Mouse (Mus musculus) neural tube, embryonic 13.5 days (tissue): ENCODE data around the gene Amhr2. TPM values are rescaled to one million over a fixed set of nuclear protein-coding genes. Genes with fewer than 3 reads are reported as not detected.

Source experiments
- ATAC-seq: fragments of 200-750 bp; cut with Nextera tagmentation; 2 replicates; pipeline ENCODE4 v1.8.0; 2017; ENCODE audit warnings: low read depth, mild to moderate bottlenecking, moderate TSS enrichment, moderate library complexity
- H3K27ac ChIP-seq: fragments of 300-500 bp; sonication (generic); replicated peaks from 2 replicates; pipeline ENCODE4 v1.5.1; 2015; ENCODE audit warnings: moderate library complexity, mild to moderate bottlenecking, inconsistent platforms
- H3K27me3 ChIP-seq: fragments of 300-500 bp; sonication (generic); 2 replicates; pipeline ENCODE4 v1.6.1; 2015; ENCODE audit warnings: mild to moderate bottlenecking, inconsistent platforms
- H3K36me3 ChIP-seq: fragments of 300-500 bp; sonication (generic); 2 replicates; pipeline ENCODE4 v1.6.1; 2015; ENCODE audit warnings: mild to moderate bottlenecking, inconsistent platforms
- H3K4me1 ChIP-seq: fragments of 300-500 bp; sonication (generic); replicated peaks from 2 replicates; pipeline ENCODE4 v1.6.1; 2015; ENCODE audit warnings: inconsistent platforms
- H3K4me2 ChIP-seq: fragments of 300-500 bp; sonication (generic); 2 replicates; pipeline ENCODE4 v1.6.1; 2015; ENCODE audit warnings: inconsistent platforms, mild to moderate bottlenecking, moderate library complexity
- H3K4me3 ChIP-seq: fragments of 300-500 bp; sonication (generic); 2 replicates; pipeline ENCODE4 v1.5.1; 2015; ENCODE audit warnings: mild to moderate bottlenecking, inconsistent platforms
- H3K9ac ChIP-seq: fragments of 300-500 bp; sonication (generic); 2 replicates; pipeline ENCODE4 v1.6.1; 2015; ENCODE audit warnings: moderate library complexity, mild to moderate bottlenecking, inconsistent platforms
- H3K9me3 ChIP-seq: fragments of 300-500 bp; sonication (generic); 2 replicates; pipeline ENCODE4 v1.6.1; 2016; ENCODE audit warnings: inconsistent platforms
- WGBS: fragments of 180-500 bp; shearing (Covaris S2); methylation state at CpG from one replicate; pipeline ENCODE4 v1.1.7; 2015; 5-methylcytosine and 5-hydroxymethylcytosine counted together
- polyA plus RNA-seq: library from polyadenylated mRNA; unstranded; fragments of >200 nt; fragmentation: Nextera tagmentation; extraction: Ambion mirVana; gene quantifications from 2 replicates; pipeline ENCODE4 v1.2.1, GENCODE M21; 2015

Gene Amhr2
- polyA plus RNA-seq, 1 experiment from 2014 or later = 0.13 TPM

DNA sequence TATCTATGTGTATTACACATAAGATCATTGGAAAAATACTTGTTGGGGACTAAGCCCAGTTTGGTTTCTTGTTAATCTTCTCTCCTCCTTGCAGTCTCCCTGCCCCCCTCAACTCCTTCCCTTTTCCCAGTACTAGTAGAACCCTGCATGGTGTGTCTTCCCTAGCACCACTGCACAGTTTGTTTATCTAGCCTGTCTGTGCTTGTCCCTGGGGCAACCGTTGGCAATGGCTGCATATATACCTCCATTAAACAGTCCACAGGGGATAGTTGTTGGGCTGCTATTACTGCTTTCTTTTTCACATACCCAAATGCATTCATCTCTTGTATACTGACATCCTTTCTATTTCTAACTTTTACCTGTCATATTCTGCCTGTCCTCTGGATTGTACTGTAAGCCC lies 42.5 kb downstream of the Amhr2 start:
- Histone ChIP-seq H3K27ac (no peak overlapping the region), H3K9me3 (no peaks in the 10 kb centered on the region), H3K36me3 (peaks cover 84% of the 10 kb centered on the region), H3K4me2 (no peak overlapping the region), H3K9ac (no peak overlapping the region), H3K4me3 (no peak overlapping the region), H3K27me3 (no peaks in the 10 kb centered on the region), H3K4me1 (no peaks in the 10 kb centered on the region)
- ATAC-seq = no peak
- 74% methylated on average over 1 of the region's 1 CpGs for WGBS

DNA sequence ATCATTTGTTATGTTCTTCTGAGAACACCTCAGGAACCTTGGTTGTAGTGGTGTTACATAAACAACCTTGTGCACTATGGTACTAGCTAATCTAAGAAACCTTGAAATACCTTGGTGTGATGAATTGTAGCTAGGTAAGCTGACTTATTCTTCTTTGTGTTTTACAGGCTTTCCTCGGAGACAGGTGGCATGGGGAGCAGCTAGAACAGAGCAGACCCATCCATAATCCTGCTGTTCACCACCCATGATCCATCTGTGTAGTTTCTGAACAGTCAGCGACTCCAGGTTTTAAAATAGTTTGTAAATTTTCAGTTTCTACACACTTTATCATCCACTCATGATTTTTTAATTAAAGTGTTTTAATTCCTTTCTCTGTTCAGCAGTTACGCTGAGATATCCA lies 53.2 kb downstream of the Amhr2 start:
- Histone ChIP-seq H3K9me3 (no peaks in the 10 kb centered on the region), H3K4me2 (no peak overlapping the region), H3K27ac (no peak overlapping the region), H3K4me1 (no peaks in the 10 kb centered on the region), H3K9ac (no peak overlapping the region), H3K36me3 (peaks cover 96% of the 10 kb centered on the region), H3K4me3 (no peak overlapping the region), H3K27me3 (no peaks in the 10 kb centered on the region)
- ATAC-seq = no peak
- WGBS = 90% methylated on average over 3 of the region's 3 CpGs

DNA sequence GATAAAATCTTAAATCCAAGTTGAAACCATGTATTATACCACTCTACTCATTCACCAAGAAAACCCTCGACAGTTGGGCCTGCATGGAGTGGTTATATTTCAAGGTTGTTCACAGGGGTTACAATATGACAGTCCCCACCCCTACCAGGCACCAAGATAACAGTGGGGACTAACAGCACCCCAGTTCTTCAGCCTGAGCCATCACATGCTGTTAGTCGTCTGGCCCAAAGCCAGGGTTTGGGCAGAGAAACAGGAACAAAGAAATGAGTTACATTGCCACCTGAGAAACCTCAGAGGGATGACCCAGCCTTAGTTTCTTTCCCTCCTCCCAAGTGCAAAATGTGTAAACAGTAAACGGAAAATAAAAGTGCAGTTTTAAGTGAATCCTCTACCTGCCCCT lies 54.2 kb downstream of the Amhr2 start:
- no peaks in the 10 kb centered on the region for H3K27me3 ChIP-seq
- no peaks in the 10 kb centered on the region for H3K9me3 ChIP-seq
- ATAC-seq = no peak
- peaks cover 96% of the 10 kb centered on the region for H3K36me3 ChIP-seq
- no peak overlapping the region for H3K9ac ChIP-seq
- WGBS = 78% methylated on average over 3 of the region's 3 CpGs
- H3K4me2 ChIP-seq = no peak overlapping the region
- H3K27ac ChIP-seq = no peak overlapping the region
- no peak overlapping the region for H3K4me3 ChIP-seq
- H3K4me1 ChIP-seq = no peaks in the 10 kb centered on the region

DNA sequence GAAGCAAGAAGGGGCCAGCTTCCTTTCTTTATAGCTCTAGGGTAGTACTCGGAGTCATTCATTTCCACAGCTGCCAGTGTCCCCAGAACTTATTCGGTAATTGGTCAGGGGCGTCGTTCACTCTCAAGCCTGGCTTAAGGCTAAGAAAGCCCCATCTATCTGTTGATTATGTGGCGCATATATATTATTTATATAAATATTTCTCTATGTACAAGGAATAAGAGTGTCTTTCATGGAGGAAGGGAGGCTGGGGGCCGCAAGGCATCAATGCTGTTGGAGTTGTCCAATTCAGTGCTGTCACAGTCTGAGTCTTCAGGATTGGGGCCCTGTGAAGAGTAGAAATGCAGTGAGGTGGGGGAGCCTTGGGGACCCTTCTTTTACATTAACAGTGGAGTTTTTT lies 54.7 kb downstream of the Amhr2 start:
- ATAC-seq = no peak
- Histone ChIP-seq H3K36me3 (peaks cover 96% of the 10 kb centered on the region), H3K4me1 (no peaks in the 10 kb centered on the region), H3K27ac (no peak overlapping the region), H3K9me3 (no peaks in the 10 kb centered on the region), H3K27me3 (no peaks in the 10 kb centered on the region), H3K9ac (no peak overlapping the region), H3K4me3 (no peak overlapping the region), H3K4me2 (no peak overlapping the region)
- WGBS = 89% methylated on average over 6 of the region's 6 CpGs

DNA sequence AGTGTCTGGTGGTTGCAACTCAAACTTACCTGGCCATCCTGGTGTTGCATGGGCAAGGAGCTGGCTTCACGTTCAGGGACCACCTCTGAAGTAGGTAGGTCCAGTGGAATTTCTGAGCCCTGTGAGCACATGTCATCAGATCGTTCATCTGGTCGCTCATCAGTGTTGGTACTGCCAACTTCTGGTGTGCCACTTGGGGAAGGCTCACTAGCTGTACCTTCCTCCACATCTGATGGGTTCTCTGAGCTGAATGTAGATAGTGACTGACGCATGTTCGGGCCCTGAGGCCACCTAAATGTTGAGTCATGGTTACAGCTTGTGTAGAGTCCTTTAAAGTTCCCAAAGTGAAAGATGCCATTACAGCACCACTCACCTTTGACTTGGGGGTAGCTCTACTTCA lies 55.3 kb downstream of the Amhr2 start:
- Histone ChIP-seq H3K9ac (no peak overlapping the region), H3K27me3 (no peaks in the 10 kb centered on the region), H3K4me3 (no peak overlapping the region), H3K36me3 (peaks cover 96% of the 10 kb centered on the region), H3K9me3 (no peaks in the 10 kb centered on the region), H3K4me2 (no peak overlapping the region), H3K27ac (no peak overlapping the region), H3K4me1 (no peaks in the 10 kb centered on the region)
- WGBS = 94% methylated on average over 5 of the region's 5 CpGs
- no peak for ATAC-seq

DNA sequence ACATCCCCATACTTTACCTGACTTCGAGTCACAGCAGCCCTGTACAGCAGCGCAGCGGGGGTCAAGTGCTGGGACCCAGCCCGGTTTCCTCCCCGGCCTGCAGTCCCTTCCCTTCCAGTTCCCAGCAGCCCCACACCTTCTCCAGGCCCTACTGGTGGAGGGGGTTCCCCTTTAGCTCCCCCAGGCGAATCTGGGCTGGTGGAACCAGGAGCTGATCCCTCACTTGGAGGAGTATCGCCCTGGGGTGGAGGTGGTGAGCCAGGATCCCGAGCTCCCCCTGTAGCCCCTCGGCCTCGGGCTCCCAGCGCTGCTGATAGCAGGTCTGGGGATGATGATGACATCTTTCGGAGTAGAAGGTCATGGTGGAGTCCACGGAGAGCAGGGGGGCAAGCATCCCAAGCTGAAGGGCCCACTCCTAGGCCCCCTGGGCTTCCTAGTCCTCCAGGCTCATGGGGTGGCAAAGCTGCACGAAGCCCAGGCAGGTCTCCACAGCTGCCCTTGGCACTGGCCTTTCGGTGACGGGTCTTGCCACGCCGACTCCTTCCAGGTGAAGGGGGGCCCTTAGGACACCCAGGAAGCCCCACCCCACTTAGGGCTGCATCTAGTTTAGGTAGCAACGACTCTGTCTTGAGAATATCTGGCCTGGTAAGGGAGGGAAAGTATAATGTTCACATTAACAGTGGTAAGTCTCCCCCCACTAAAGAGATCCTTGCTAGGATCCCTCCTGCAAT lies 56.1 kb downstream of the Amhr2 start:
- WGBS = 94% methylated on average over 19 of the region's 19 CpGs

DNA sequence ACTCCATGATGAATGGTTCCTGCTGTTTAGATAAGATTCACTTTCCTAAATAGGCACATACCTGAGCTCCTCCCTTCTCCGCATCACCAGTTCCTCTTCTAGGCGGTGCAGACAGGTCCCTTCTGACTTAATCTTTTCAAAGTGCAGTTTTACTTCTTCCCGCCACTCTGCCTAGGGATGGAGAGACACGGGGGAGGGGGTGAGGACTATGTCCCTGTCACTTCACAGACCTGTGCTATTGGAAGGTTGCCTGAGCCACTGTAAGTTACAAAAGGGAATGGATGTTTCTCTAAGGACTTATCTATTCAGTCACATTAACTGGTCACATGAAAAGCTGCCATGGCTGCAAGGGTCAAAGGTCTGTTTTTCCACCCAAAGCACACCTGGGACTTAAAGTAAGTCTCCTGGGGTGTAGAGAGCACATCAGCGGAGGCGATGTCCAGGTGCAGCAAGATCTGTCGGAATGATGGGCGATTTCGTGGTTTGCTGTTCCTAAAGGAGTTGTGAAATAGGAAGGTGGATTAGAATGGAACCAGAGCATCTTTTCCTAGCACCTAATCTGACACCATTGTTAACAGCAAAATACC lies 57.2 kb downstream of the Amhr2 start:
- Histone ChIP-seq H3K4me1 (no peaks in the 10 kb centered on the region), H3K9me3 (no peaks in the 10 kb centered on the region), H3K4me3 (no peak overlapping the region), H3K9ac (no peak overlapping the region), H3K4me2 (no peak overlapping the region), H3K27ac (no peak overlapping the region), H3K27me3 (no peaks in the 10 kb centered on the region), H3K36me3 (peaks cover 90% of the 10 kb centered on the region)
- WGBS = 81% methylated on average over 9 of the region's 9 CpGs
- no peak for ATAC-seq

More for the DNA sequence above, 56.1 kb downstream of the Amhr2 start:
- no peak overlapping the region for H3K9ac ChIP-seq
- H3K27ac ChIP-seq = no peak overlapping the region
- no peaks in the 10 kb centered on the region for H3K27me3 ChIP-seq
- ATAC-seq = 0 out of 2 replicates have a peak, but pooled peaks have one; percentile 30
- no peaks in the 10 kb centered on the region for H3K9me3 ChIP-seq
- H3K4me1 ChIP-seq = no peaks in the 10 kb centered on the region
- H3K36me3 ChIP-seq = peaks cover 93% of the 10 kb centered on the region
- no peak overlapping the region for H3K4me3 ChIP-seq
- H3K4me2 ChIP-seq = no peak overlapping the region

DNA sequence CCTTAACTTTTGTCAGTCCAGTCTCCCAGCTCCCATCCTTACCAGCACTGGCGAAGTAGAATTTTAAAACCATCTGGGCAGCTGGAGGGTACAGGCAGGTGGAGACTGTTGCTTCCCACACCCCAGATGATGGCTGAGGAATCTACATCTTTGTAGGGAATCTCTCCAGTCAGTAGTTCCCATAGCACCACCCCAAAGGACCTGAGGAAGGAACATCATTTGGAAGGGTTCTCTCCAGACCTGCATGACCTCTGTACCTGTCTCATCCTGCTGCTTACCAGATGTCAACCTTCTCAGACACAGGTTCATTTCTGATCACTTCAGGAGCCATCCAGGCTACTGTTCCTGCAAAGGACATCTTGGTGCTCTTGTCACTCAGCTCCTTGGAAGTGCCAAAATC lies 58.3 kb downstream of the Amhr2 start, which contains the start of gene Gm10337:
TSS of gene Gm10337 (plus strand) at position 276 of the 400 bp plus-strand sequence.
- no peak within 1 kb of the TSS for H3K27ac ChIP-seq
- 92% methylated on average over 1 of the region's 1 CpGs for WGBS

More for the DNA sequence above, 58.3 kb downstream of the Amhr2 start, which contains the start of gene Gm10337:
- H3K4me3 ChIP-seq = no peak within 1 kb of the TSS
- H3K27me3 ChIP-seq = no peaks in the 10 kb centered on the region
- ATAC-seq = no peak
- no peaks in the 10 kb centered on the region for H3K9me3 ChIP-seq
- 0 out of 2 replicates have a peak, but pooled peaks cover under 1% of the 10 kb centered on the region for H3K4me1 ChIP-seq
- H3K36me3 ChIP-seq = peaks cover 89% of the 10 kb centered on the region
- H3K4me2 ChIP-seq = no peak within 1 kb of the TSS
- no peak within 1 kb of the TSS for H3K9ac ChIP-seq

Other genes with a start within 250 kb of the Amhr2 start
- gene Zfp740, start 242.1 kb upstream of the Amhr2 start, polyA plus RNA-seq = 64.8 and 67.9 TPM in 2 replicates
- 35.9 and 38.8 TPM in 2 replicates for gene Csad, start 240.6 kb upstream of the Amhr2 start, polyA plus RNA-seq
- gene Itgb7, start 213.4 kb upstream of the Amhr2 start, polyA plus RNA-seq = 0.30 and 1.7 TPM in 2 replicates
- gene Rarg, start 187.8 kb upstream of the Amhr2 start, polyA plus RNA-seq = 8.5 and 12.5 TPM in 2 replicates
- 0.14 TPM in 1 of 2 replicates, not detected in the other for gene Gm9918, start 174.8 kb upstream of the Amhr2 start, polyA plus RNA-seq
- 52.0 and 54.0 TPM in 2 replicates for gene Mfsd5, start 165.9 kb upstream of the Amhr2 start, polyA plus RNA-seq
- 5.6 and 7.5 TPM in 2 replicates for gene Espl1, start 149.1 kb upstream of the Amhr2 start, polyA plus RNA-seq
- gene Pfdn5, start 119.3 kb upstream of the Amhr2 start, polyA plus RNA-seq = 438 and 480 TPM in 2 replicates
- 74.0 and 82.6 TPM in 2 replicates for gene Myg1, start 113.7 kb upstream of the Amhr2 start, polyA plus RNA-seq
- 31.3 and 36.8 TPM in 2 replicates for gene Aaas, start 94.6 kb upstream of the Amhr2 start, polyA plus RNA-seq
- 0.47 and 0.69 TPM in 2 replicates for gene Sp7, start 78.2 kb upstream of the Amhr2 start, polyA plus RNA-seq
- 4.3 and 6.0 TPM in 2 replicates for gene Sp1, start 39.2 kb upstream of the Amhr2 start, polyA plus RNA-seq
- 88.7 and 100.0 TPM in 2 replicates for gene Prr13, start 13.7 kb downstream of the Amhr2 start, polyA plus RNA-seq
- 137 and 142 TPM in 2 replicates for gene Pcbp2, start 25.2 kb downstream of the Amhr2 start, polyA plus RNA-seq
- gene Gm10337, start 58.4 kb downstream of the Amhr2 start, polyA plus RNA-seq = 8.7 and 16.2 TPM in 2 replicates
- gene Map3k12, start 71.7 kb downstream of the Amhr2 start, polyA plus RNA-seq = 45.8 and 50.6 TPM in 2 replicates
- 82.6 and 88.0 TPM in 2 replicates for gene Tarbp2, start 72.8 kb downstream of the Amhr2 start, polyA plus RNA-seq
- gene Npff, start 79.6 kb downstream of the Amhr2 start, polyA plus RNA-seq = 7.3 and 13.3 TPM in 2 replicates
- gene Gm28047, start 179.7 kb downstream of the Amhr2 start, polyA plus RNA-seq = 1.3 TPM in 1 of 2 replicates, not detected in the other
- 16.1 and 22.5 TPM in 2 replicates for gene Atf7, start 180.1 kb downstream of the Amhr2 start, polyA plus RNA-seq
- gene Atp5g2, start 227.0 kb downstream of the Amhr2 start, polyA plus RNA-seq = 45.9 and 48.1 TPM in 2 replicates